Mouse (Mus musculus) thymus, adult 18-20 months (tissue): ENCODE results near the gene Zfp105.

Source experiments
- DNase-seq, 2 experiments: peaks; one replicate each; pipeline ENCODE4 v3.0.0; 2022; ENCODE audit warnings: mixed read lengths in 2 of 2

The Zfp105 gene

GRCm38 (mm10) chr9:122922936-122923381, at the start of gene Zfp105:
Gene Zfp105, plus strand, starts transcription at chr9:122923072.
- DNase-seq, result peak in 1 of 2 experiments; percentile 1

- no peak for DNase-seq
Observed at GRCm38 (mm10) chr9:122874653-122875052, 48.2 kb upstream of the Zfp105 start.

GRCm38 (mm10) chr9:122875145-122875544, 47.7 kb upstream of the Zfp105 start:
- no peak for DNase-seq

GRCm38 (mm10) chr9:122885385-122885784, 37.5 kb upstream of the Zfp105 start, which contains the start of gene Zkscan7:
Gene Zkscan7, plus strand, starts transcription at chr9:122885685.
- no peak for DNase-seq

GRCm38 (mm10) chr9:122886372-122887179, 36.3 kb upstream of the Zfp105 start:
- peak; percentile 38 to 55 for DNase-seq

GRCm38 (mm10) chr9:122901047-122901446, 21.8 kb upstream of the Zfp105 start:
- DNase-seq, result no peak

GRCm38 (mm10) chr9:122902717-122903535, 19.9 kb upstream of the Zfp105 start:
- no peak for DNase-seq

- DNase-seq, result no peak
Observed at GRCm38 (mm10) chr9:122922436-122922835, 436 bp upstream of the Zfp105 start.

GRCm38 (mm10) chr9:122928915-122929314, 6.0 kb downstream of the Zfp105 start:
- no peak for DNase-seq

GRCm38 (mm10) chr9:122950643-122951475, 28.0 kb downstream of the Zfp105 start, which contains the start of the genes 1110059G10Rik and Kif15:
Gene 1110059G10Rik, minus strand, starts transcription at chr9:122951000.
Gene Kif15, plus strand, starts transcription at chr9:122951046.
- DNase-seq, result peak; percentile 78 to 81
